Mouse (Mus musculus) intestine, postnatal 0 days (tissue): ENCODE data around the gene Rnf167. TPM values are rescaled to one million over a fixed set of nuclear protein-coding genes. Genes with fewer than 3 reads are reported as not detected.

Source experiments
- ATAC-seq: fragments of 200-750 bp; cut with Nextera tagmentation; 2 replicates; pipeline ENCODE4 v1.8.0; 2017; ENCODE audit warnings: mild to moderate bottlenecking, moderate TSS enrichment, moderate library complexity
- H3K27ac ChIP-seq: fragments of 300-500 bp; sonication (generic); 2 replicates; pipeline ENCODE4 v1.5.1; 2014; ENCODE audit warnings: mild to moderate bottlenecking, low read depth, low read length, moderate library complexity
- H3K27me3 ChIP-seq: fragments of 300-500 bp; sonication (generic); replicated peaks from 2 replicates; pipeline ENCODE4 v1.6.1; 2014; ENCODE audit warnings: low read length, mixed read lengths; ENCODE audit not compliant: control insufficient read depth, insufficient read depth
- H3K36me3 ChIP-seq: fragments of 300-500 bp; sonication (generic); 2 replicates; pipeline ENCODE4 v1.6.1; 2014; ENCODE audit warnings: mild to moderate bottlenecking, moderate library complexity; ENCODE audit not compliant: control insufficient read depth, insufficient read depth
- H3K4me1 ChIP-seq: fragments of 300-500 bp; sonication (generic); replicated peaks from 2 replicates; pipeline ENCODE4 v1.6.1; 2014; ENCODE audit warnings: antibody characterized with exemption, low read length, mixed read lengths; ENCODE audit not compliant: control insufficient read depth, insufficient read depth
- H3K4me2 ChIP-seq: fragments of 300-500 bp; sonication (generic); replicated peaks from 2 replicates; pipeline ENCODE4 v1.6.1; 2014; ENCODE audit warnings: low read depth, mild to moderate bottlenecking, moderate library complexity
- H3K4me3 ChIP-seq: fragments of 300-500 bp; sonication (generic); 2 replicates; pipeline ENCODE4 v1.5.1; 2014; ENCODE audit warnings: low read depth, low read length
- H3K9ac ChIP-seq: fragments of 300-500 bp; sonication (generic); 2 replicates; pipeline ENCODE4 v1.6.1; 2014; ENCODE audit warnings: mild to moderate bottlenecking, low read depth, low read length
- H3K9me3 ChIP-seq: fragments of 300-500 bp; sonication (generic); 2 replicates; pipeline ENCODE4 v1.6.1; 2016; ENCODE audit warnings: mixed run types; ENCODE audit not compliant: control insufficient read depth
- CTCF ChIP-seq: sonication (generic); IDR thresholded peaks from 2 replicates; pipeline ENCODE4 v1.5.1; 2016; ENCODE audit warnings: low read depth, mild to moderate bottlenecking, control low read depth, antibody characterized with exemption, moderate library complexity
- WGBS: fragments of 180-500 bp; shearing (Covaris S2); extraction: QIAGEN DNeasy Blood & Tissue Kit; methylation state at CpG from one replicate; pipeline ENCODE4 v1.1.7; 2014; 5-methylcytosine and 5-hydroxymethylcytosine counted together
- polyA plus RNA-seq: library from polyadenylated mRNA; unstranded; fragments of >200 nt; fragmentation: Nextera tagmentation; extraction: Ambion mirVana; gene quantifications from 2 replicates; pipeline ENCODE4 v1.2.1, GENCODE M21; 2015

Rnf167 gene
- polyA plus RNA-seq, 1 experiment from 2014 or later = 107 TPM

GRCm38 (mm10) chr11:70668335-70668770 lies 21.3 kb downstream of the Rnf167 start:
- Histone ChIP-seq H3K4me2 (peak overlapping the region; percentile 93), H3K36me3 (peaks cover 40% of the 10 kb centered on the region), H3K27me3 (no peaks in the 10 kb centered on the region), H3K4me3 (peak overlapping the region; percentile 63), H3K27ac (no peak overlapping the region), H3K9me3 (no peaks in the 10 kb centered on the region), H3K9ac (peak overlapping the region; percentile 32), H3K4me1 (no peaks in the 10 kb centered on the region)
- TF ChIP-seq CTCF = no peak
- under 1% methylated on average over 15 of the region's 15 CpGs for WGBS
- ATAC-seq = peak; percentile 29

- H3K9me3 ChIP-seq = no peaks in the 10 kb centered on the region
- TF ChIP-seq CTCF = no peak
- under 1% methylated on average over 44 of the region's 44 CpGs for WGBS
- H3K27me3 ChIP-seq = no peaks in the 10 kb centered on the region
- peak; percentile 98 for ATAC-seq
- no peaks in the 10 kb centered on the region for H3K4me1 ChIP-seq
- H3K4me3 ChIP-seq = peak within 1 kb of the TSS; percentile 63
- peak within 1 kb of the TSS; percentile 88 for H3K27ac ChIP-seq
- H3K36me3 ChIP-seq = peaks cover 40% of the 10 kb centered on the region
- peak within 1 kb of the TSS; percentile 59 for H3K9ac ChIP-seq
- peak within 1 kb of the TSS; percentile 93 for H3K4me2 ChIP-seq
Measured at GRCm38 (mm10) chr11:70668771-70669505, 21.9 kb downstream of the Rnf167 start, which contains the start of gene Spag7. Gene Spag7 (minus strand): TSS chr11:70669416.

GRCm38 (mm10) chr11:70669582-70670345 lies 22.7 kb downstream of the Rnf167 start:
- H3K9ac ChIP-seq = peak overlapping the region; percentile 59
- under 1% methylated on average over 31 of the region's 31 CpGs for WGBS
- no peaks in the 10 kb centered on the region for H3K27me3 ChIP-seq
- H3K4me2 ChIP-seq = peak overlapping the region; percentile 93
- peak overlapping the region; percentile 63 for H3K4me3 ChIP-seq
- TF ChIP-seq CTCF = peak; percentile 70
- peaks cover 40% of the 10 kb centered on the region for H3K36me3 ChIP-seq
- ATAC-seq = no peak
- no peaks in the 10 kb centered on the region for H3K4me1 ChIP-seq
- peak overlapping the region; percentile 88 for H3K27ac ChIP-seq
- no peaks in the 10 kb centered on the region for H3K9me3 ChIP-seq

GRCm38 (mm10) chr11:70670483-70670882 lies 23.4 kb downstream of the Rnf167 start:
- TF ChIP-seq CTCF = no peak
- no peak for ATAC-seq
- WGBS = 39% methylated on average over 14 of the region's 14 CpGs
- peak overlapping the region; percentile 9; the same call in 1 of the 2 replicates for H3K27ac ChIP-seq
- no peak overlapping the region for H3K9ac ChIP-seq
- H3K36me3 ChIP-seq = peaks cover 42% of the 10 kb centered on the region
- no peaks in the 10 kb centered on the region for H3K4me1 ChIP-seq
- H3K4me3 ChIP-seq = 0 out of 2 replicates have a peak overlapping the region, but pooled peaks have one; percentile 63
- no peaks in the 10 kb centered on the region for H3K9me3 ChIP-seq
- peak overlapping the region; percentile 93 for H3K4me2 ChIP-seq
- H3K27me3 ChIP-seq = no peaks in the 10 kb centered on the region

- WGBS = 73% methylated on average over 16 of the region's 16 CpGs
- no peak for ATAC-seq
- no peak for TF ChIP-seq CTCF
- H3K4me2 ChIP-seq = no peak overlapping the region
- no peaks in the 10 kb centered on the region for H3K4me1 ChIP-seq
- H3K4me3 ChIP-seq = no peak overlapping the region
- no peaks in the 10 kb centered on the region for H3K9me3 ChIP-seq
- no peak overlapping the region; the same call in 1 of the 2 replicates for H3K27ac ChIP-seq
- peak overlapping the region; percentile 22; the same call in 1 of the 2 replicates for H3K9ac ChIP-seq
- H3K36me3 ChIP-seq = peaks cover 45% of the 10 kb centered on the region
- H3K27me3 ChIP-seq = no peaks in the 10 kb centered on the region
Measured at GRCm38 (mm10) chr11:70671333-70672047, 24.5 kb downstream of the Rnf167 start.
